Comparison of ENCODE assay signal across 22 mouse cellular contexts in genomic region chr3:50916305-50916854, GRCm38 (mm10).
A peak's percentile ranks its signal among the peaks of the same experiment; 100 is the strongest.
DNase-seq lines count a peak whose midpoint lies in the region; ATAC-seq and TF ChIP-seq lines count a peak whose summit lies in the region.
"Had no signal": no experiment of that assay in that cellular context is flagged by ENCODE, and none has a peak within 500 bp of the region (broad histone marks: within the 10 kb centered on the region; RNA-seq: fewer than 3 reads in every experiment).

No protein-coding gene starts in this region.

- H3K27me3 ChIP-seq in kidney, postnatal 0 days (ENCODE audit: insufficient read depth, low read length): no peaks in the 10 kb centered on the region
- H3K27me3 ChIP-seq: CH12.LX; embryonic facial prominence, embryonic 15.5 days; forebrain, embryonic 15.5 days; hindbrain, embryonic 12.5 days had no signal

- peak; percentile 40 for ATAC-seq in kidney, postnatal 0 days (replicated peaks; ENCODE audit: low FRiP score, low read depth)
- ATAC-seq: forebrain, embryonic 15.5 days; hindbrain, embryonic 16.5 days had no signal

- no peaks in the 10 kb centered on the region for H3K36me3 ChIP-seq in kidney, postnatal 0 days (ENCODE audit: insufficient read depth, low read length)
- H3K36me3 ChIP-seq: embryonic facial prominence, embryonic 15.5 days; forebrain, embryonic 15.5 days; heart, embryonic 10.5 days; hindbrain, embryonic 12.5 days had no signal

- TF ChIP-seq CTCF in kidney, postnatal 0 days (IDR thresholded peaks at IDR 0.05; ENCODE audit: low read depth): no peak

- no peaks in the 10 kb centered on the region for H3K4me1 ChIP-seq in kidney, postnatal 0 days (replicated peaks; ENCODE audit: insufficient read depth, low read length)
- H3K4me1 ChIP-seq: embryonic facial prominence, embryonic 15.5 days; heart, embryonic 10.5 days had no signal

- no peak overlapping the region for H3K4me2 ChIP-seq in kidney, postnatal 0 days (ENCODE audit: low read length)
- H3K4me2 ChIP-seq: embryonic facial prominence, embryonic 15.5 days; forebrain, embryonic 15.5 days; hindbrain, embryonic 12.5 days had no signal

- H3K27ac ChIP-seq in kidney, postnatal 0 days: no peak overlapping the region
- H3K27ac ChIP-seq: embryonic facial prominence, embryonic 15.5 days; forebrain, embryonic 15.5 days; heart, embryonic 10.5 days; hindbrain, embryonic 12.5 days had no signal

- no peak overlapping the region for H3K9ac ChIP-seq in kidney, postnatal 0 days (ENCODE audit: low read depth, low read length)
- H3K9ac ChIP-seq: embryonic facial prominence, embryonic 15.5 days; forebrain, embryonic 15.5 days; hindbrain, embryonic 12.5 days had no signal

- no peaks in the 10 kb centered on the region for H3K9me3 ChIP-seq in kidney, postnatal 0 days (replicated peaks; ENCODE audit: low read length)
- H3K9me3 ChIP-seq: embryonic facial prominence, embryonic 15.5 days; forebrain, embryonic 15.5 days; heart, embryonic 10.5 days; hindbrain, embryonic 12.5 days had no signal

- WGBS in kidney, postnatal 0 days: 34% methylated on average over 5 of the region's 5 CpGs

- no peak overlapping the region for H3K4me3 ChIP-seq in kidney, postnatal 0 days (replicated peaks; ENCODE audit: low read depth, low read length)
- H3K4me3 ChIP-seq: embryonic facial prominence, embryonic 15.5 days; forebrain, embryonic 15.5 days; heart, embryonic 10.5 days; hindbrain, embryonic 12.5 days had no signal

- DNase-seq in adrenal gland, postnatal 10 days: peak; percentile 22
- DNase-seq in adrenal gland, postnatal 4 days (ENCODE audit: low spot score in 2 of 2): no peak
- peak; percentile 31 for DNase-seq in kidney, postnatal 0 days (ENCODE audit: low spot score)
- DNase-seq in kidney, postnatal 36 days: no peak
- DNase-seq in Muller cell, postnatal 12 days (ENCODE audit: inconsistent ontology term): peak; percentile 79
- no peak for DNase-seq in heart, adult 9 months (ENCODE audit: low spot score in 2 of 2)
- no peak for DNase-seq in ovary, postnatal 36 days (ENCODE audit: low spot score)
- DNase-seq: adrenal gland, postnatal 25 days; cerebellum, adult 11 months; cerebellum, adult 8-10 months; cerebellum, postnatal 14 days; embryo, embryonic 11 days; gastrocnemius, postnatal 36 days; heart, adult 11 months; heart, postnatal 10 days; heart, postnatal 4 days had no signal

Comparison
In these comparisons a context has a peak if more than half of its experiments do, and no peak if none do; other contexts are left out.
1. DNase-seq: peak in adrenal gland, postnatal 10 days (single experiment), kidney, postnatal 0 days (single experiment) and Muller cell, postnatal 12 days (single experiment); none in adrenal gland, postnatal 4 days (0 of 2), kidney, postnatal 36 days (0 of 2), heart, adult 9 months (0 of 2) and ovary, postnatal 36 days (single experiment).